Comparison of ENCODE assay signal across 15 mouse cellular contexts in genomic region chr12:35417943-35418342, GRCm38 (mm10).
A peak's percentile ranks its signal among the peaks of the same experiment; 100 is the strongest.
DNase-seq lines count a peak whose midpoint lies in the region; ATAC-seq and TF ChIP-seq lines count a peak whose summit lies in the region.
"Had no signal": no experiment of that assay in that cellular context is flagged by ENCODE, and none has a peak within 500 bp of the region (broad histone marks: within the 10 kb centered on the region; RNA-seq: fewer than 3 reads in every experiment).

No protein-coding gene starts in this region.

- H3K27ac ChIP-seq in liver, adult 2 months (replicated peaks; ENCODE audit: insufficient read depth, low read depth, low read length): peak overlapping the region; percentile 29
- no peak overlapping the region for H3K27ac ChIP-seq in liver, embryonic 12.5 days
- peak overlapping the region; percentile 98 for H3K27ac ChIP-seq in brown adipose tissue, adult 24 weeks (replicated peaks; ENCODE audit: low read depth, low read length)
- H3K27ac ChIP-seq: hindbrain, embryonic 12.5 days had no signal

- no peak overlapping the region for H3K4me3 ChIP-seq in liver, adult 2 months (ENCODE audit: insufficient read depth, low read depth, low read length)
- H3K4me3 ChIP-seq in liver, embryonic 12.5 days: no peak overlapping the region
- H3K4me3 ChIP-seq in brown adipose tissue, adult 24 weeks (ENCODE audit: insufficient read depth, low read depth, low read length): no peak overlapping the region
- H3K4me3 ChIP-seq: hindbrain, embryonic 12.5 days had no signal

- H3K4me2 ChIP-seq in liver, embryonic 12.5 days: no peak overlapping the region
- H3K4me2 ChIP-seq: hindbrain, embryonic 12.5 days; midbrain, embryonic 11.5 days had no signal

- no peaks in the 10 kb centered on the region for H3K79me2 ChIP-seq in liver, adult 2 months (ENCODE audit: control insufficient read depth, insufficient read depth, low read length)

- H3K36me3 ChIP-seq in liver, adult 2 months (ENCODE audit: control insufficient read depth, insufficient read depth, low read length): no peaks in the 10 kb centered on the region
- H3K36me3 ChIP-seq in liver, embryonic 12.5 days: no peaks in the 10 kb centered on the region
- H3K36me3 ChIP-seq: hindbrain, embryonic 12.5 days had no signal

- H3K9ac ChIP-seq in liver, adult 2 months (ENCODE audit: low read depth, low read length): no peak overlapping the region
- no peak overlapping the region for H3K9ac ChIP-seq in liver, embryonic 12.5 days
- H3K9ac ChIP-seq: forebrain, postnatal 0 days; hindbrain, embryonic 12.5 days had no signal

- no peaks in the 10 kb centered on the region for H3K9me3 ChIP-seq in liver, embryonic 12.5 days (replicated peaks)
- H3K9me3 ChIP-seq: hindbrain, embryonic 12.5 days had no signal

- H3K4me1 ChIP-seq in liver, adult 2 months (ENCODE audit: control insufficient read depth, insufficient read depth, low read length): peaks cover 5% of the 10 kb centered on the region; the same call in 1 of the 2 replicates
- no peaks in the 10 kb centered on the region for H3K4me1 ChIP-seq in liver, embryonic 12.5 days
- peaks cover 3% of the 10 kb centered on the region; the same call in 1 of the 2 replicates for H3K4me1 ChIP-seq in brown adipose tissue, adult 24 weeks (ENCODE audit: control insufficient read depth, insufficient read depth, insufficient read length, low read length)
- H3K4me1 ChIP-seq: hindbrain, embryonic 12.5 days had no signal

- WGBS in liver, adult 2 months: 9% methylated on average over 4 of the region's 4 CpGs
- 51% methylated on average over 4 of the region's 4 CpGs for WGBS in liver, embryonic 12.5 days (ENCODE audit: insufficient replicate concordance)

- ATAC-seq in liver, embryonic 12.5 days: no peak
- peak; percentile 94 for ATAC-seq in megakaryocyte progenitor cell, adult 5-6 weeks (replicated peaks; ENCODE audit: poor library complexity)
- ATAC-seq in erythroid progenitor cell, adult 5-6 weeks (replicated peaks; ENCODE audit: low FRiP score, poor library complexity, severe bottlenecking): no peak
- ATAC-seq: forebrain, postnatal 0 days; intestine, postnatal 0 days had no signal

- H3K27me3 ChIP-seq in liver, adult 2 months (ENCODE audit: control insufficient read depth, insufficient read depth, low read length): no peaks in the 10 kb centered on the region
- H3K27me3 ChIP-seq in liver, embryonic 12.5 days (replicated peaks): no peaks in the 10 kb centered on the region
- H3K27me3 ChIP-seq: hindbrain, embryonic 12.5 days had no signal

- DNase-seq in adrenal gland, adult (ENCODE audit: inconsistent age in 2 of 2, low spot score in 1 of 2): peak; percentile 16 to 82
- DNase-seq in adrenal gland, postnatal 25 days: no peak
- peak; percentile 75 for DNase-seq in liver, adult 2 months (ENCODE audit: extremely low read depth, low read depth, low spot score)
- DNase-seq in thymus, postnatal 14 days: no peak
- DNase-seq: cerebellum, adult 18-20 months; forebrain, postnatal 0 days; gastrocnemius, postnatal 10 days; right cerebral cortex, postnatal 4 days had no signal

- TF ChIP-seq POLR2A in liver, adult 2 months (IDR thresholded peaks at IDR 0.05; ENCODE audit: extremely low read depth, insufficient read depth, low read length): no peak

- no peak for TF ChIP-seq CTCF in liver, adult 2 months (IDR thresholded peaks at IDR 0.05; ENCODE audit: low read depth, low read length)

Comparison
In these comparisons a context has a peak if more than half of its experiments do, and no peak if none do; other contexts are left out.
1. DNase-seq: peak in adrenal gland, adult (2 of 2) and liver, adult 2 months (single experiment); none in adrenal gland, postnatal 25 days (single experiment) and thymus, postnatal 14 days (single experiment).